Mouse (Mus musculus) heart, embryonic 15.5 days (tissue): ENCODE results near the gene Snw1. TPM values are rescaled to one million over a fixed set of nuclear protein-coding genes. Genes with fewer than 3 reads are reported as not detected.

Experiments
- ATAC-seq: fragments of 200-750 bp; cut with Nextera tagmentation; replicated peaks from 2 replicates; pipeline ENCODE4 v1.8.0; 2017; ENCODE audit warnings: low read depth, moderate TSS enrichment; ENCODE audit not compliant: insufficient number of reproducible peaks, insufficient read depth, low FRiP score
- H3K27ac ChIP-seq: fragments of 300-500 bp; sonication (generic); 2 replicates; pipeline ENCODE4 v1.5.1; 2015; ENCODE audit warnings: mild to moderate bottlenecking, inconsistent platforms
- H3K27me3 ChIP-seq: fragments of 300-500 bp; sonication (generic); 2 replicates; pipeline ENCODE4 v1.6.1; 2015; ENCODE audit warnings: inconsistent platforms
- H3K36me3 ChIP-seq: fragments of 300-500 bp; sonication (generic); 2 replicates; pipeline ENCODE4 v1.6.1; 2015; ENCODE audit warnings: mild to moderate bottlenecking, inconsistent platforms
- H3K4me1 ChIP-seq: fragments of 300-500 bp; sonication (generic); replicated peaks from 2 replicates; pipeline ENCODE4 v1.6.1; 2015; ENCODE audit warnings: inconsistent platforms
- H3K4me2 ChIP-seq: fragments of 300-500 bp; sonication (generic); 2 replicates; pipeline ENCODE4 v1.6.1; 2015; ENCODE audit warnings: inconsistent platforms, mild to moderate bottlenecking, moderate library complexity
- H3K4me3 ChIP-seq: fragments of 300-500 bp; sonication (generic); 2 replicates; pipeline ENCODE4 v1.5.1; 2015; ENCODE audit warnings: mild to moderate bottlenecking, inconsistent platforms
- H3K9ac ChIP-seq: fragments of 300-500 bp; sonication (generic); 2 replicates; pipeline ENCODE4 v1.6.1; 2015; ENCODE audit warnings: mild to moderate bottlenecking, inconsistent platforms
- H3K9me3 ChIP-seq: fragments of 300-500 bp; sonication (generic); replicated peaks from 2 replicates; pipeline ENCODE4 v1.6.1; 2016; ENCODE audit warnings: inconsistent platforms
- WGBS: fragments of 180-500 bp; shearing (Covaris S2); methylation state at CpG from one replicate; pipeline ENCODE4 v1.1.7; 2015; ENCODE audit warnings: mixed read lengths; 5-methylcytosine and 5-hydroxymethylcytosine counted together
- polyA plus RNA-seq: library from polyadenylated mRNA; unstranded; fragments of >200 nt; fragmentation: Nextera tagmentation; extraction: Ambion mirVana; gene quantifications from 2 replicates; pipeline ENCODE4 v1.2.1, GENCODE M21; 2015

Snw1 gene
- polyA plus RNA-seq, 1 experiment from 2014 or later: 71.0 TPM

DNA sequence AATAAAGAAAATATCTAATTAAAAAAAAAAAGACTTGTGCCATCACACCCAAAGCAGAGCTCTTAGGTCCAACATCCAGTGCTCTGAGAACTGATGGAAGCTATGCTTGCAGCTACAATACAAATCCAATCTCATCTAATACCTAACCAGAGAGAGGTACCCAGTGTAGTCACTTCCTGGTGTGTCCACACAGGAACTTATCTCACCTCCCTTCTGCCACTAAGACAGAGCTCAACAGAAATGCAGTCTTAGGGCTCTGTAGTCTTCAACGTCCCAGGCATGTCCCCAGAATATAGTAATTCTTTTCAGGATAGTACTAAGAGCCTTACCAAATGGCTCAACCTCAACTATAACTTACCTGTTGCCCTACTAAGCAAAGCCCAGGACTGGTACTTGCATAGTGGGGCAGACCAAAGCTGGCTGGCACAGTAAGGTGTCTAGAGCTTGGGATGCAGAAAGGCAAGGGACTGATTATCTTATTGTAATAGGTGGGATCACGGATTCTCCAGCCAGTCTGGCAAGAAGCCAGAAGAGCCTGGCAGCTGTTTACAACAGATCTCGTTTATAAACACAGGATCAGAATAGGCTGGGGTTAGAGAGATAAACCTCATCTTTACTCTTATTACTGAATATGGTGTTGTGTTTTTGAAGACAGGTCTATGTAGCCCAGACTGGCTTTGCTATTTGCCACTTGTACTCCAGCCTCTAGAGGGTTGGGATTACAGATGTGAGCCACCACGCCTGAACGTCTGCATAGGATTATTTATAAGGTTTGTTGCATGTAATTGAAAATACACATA lies 50.2 kb downstream of the Snw1 start:
- 66% methylated on average over 5 of the region's 5 CpGs for WGBS
- ATAC-seq: no peak
- Histone ChIP-seq H3K9ac (no peak overlapping the region), H3K27me3 (no peaks in the 10 kb centered on the region), H3K36me3 (peaks cover 26% of the 10 kb centered on the region; the same call in 1 of the 2 replicates), H3K27ac (no peak overlapping the region), H3K4me1 (no peaks in the 10 kb centered on the region), H3K4me2 (no peak overlapping the region), H3K9me3 (no peaks in the 10 kb centered on the region), H3K4me3 (no peak overlapping the region)

- no peak for ATAC-seq
- Histone ChIP-seq H3K9me3 (no peaks in the 10 kb centered on the region), H3K36me3 (peaks cover 11% of the 10 kb centered on the region; the same call in 1 of the 2 replicates), H3K27ac (no peak overlapping the region), H3K27me3 (no peaks in the 10 kb centered on the region), H3K4me1 (no peaks in the 10 kb centered on the region), H3K9ac (no peak overlapping the region), H3K4me2 (no peak overlapping the region), H3K4me3 (no peak overlapping the region)
- 59% methylated on average over 12 of the region's 12 CpGs for WGBS
These were observed 52.0 kb downstream of the Snw1 start for GRCm38 (mm10) chr12:87419974-87420485.

DNA sequence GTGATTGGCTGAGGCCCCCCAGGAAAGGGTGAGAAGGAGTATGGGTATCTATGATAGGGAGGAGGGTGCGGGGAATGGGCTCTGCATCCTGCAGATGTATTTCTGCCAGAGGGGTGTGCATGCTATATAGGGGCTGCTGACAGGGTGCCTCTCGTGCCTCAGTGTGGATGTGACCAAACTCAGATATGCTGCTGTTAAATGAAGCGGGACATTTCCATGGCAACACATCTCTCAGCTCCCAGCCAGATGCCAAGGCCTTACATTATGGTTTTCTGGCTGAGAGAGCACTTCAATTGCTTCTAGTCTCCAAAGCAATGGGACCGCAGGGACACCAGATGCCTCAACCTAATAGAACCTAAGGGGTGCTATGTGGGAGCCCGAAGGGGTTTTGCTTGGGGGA lies 53.2 kb downstream of the Snw1 start:
- WGBS: 75% methylated on average over 5 of the region's 5 CpGs

GRCm38 (mm10) chr12:87416690-87417089 lies 55.4 kb downstream of the Snw1 start:
- ATAC-seq: no peak
- no peak overlapping the region for H3K9ac ChIP-seq
- peaks cover under 1% of the 10 kb centered on the region; the same call in 1 of the 2 replicates for H3K4me1 ChIP-seq
- H3K4me2 ChIP-seq: no peak overlapping the region
- H3K27ac ChIP-seq: no peak overlapping the region
- H3K27me3 ChIP-seq: no peaks in the 10 kb centered on the region
- WGBS: 29% methylated on average over 7 of the region's 7 CpGs
- H3K36me3 ChIP-seq: no peaks in the 10 kb centered on the region
- no peak overlapping the region for H3K4me3 ChIP-seq
- H3K9me3 ChIP-seq: no peaks in the 10 kb centered on the region

More for the DNA sequence above, 53.2 kb downstream of the Snw1 start:
- Histone ChIP-seq H3K36me3 (peaks cover 11% of the 10 kb centered on the region; the same call in 1 of the 2 replicates), H3K9me3 (no peaks in the 10 kb centered on the region), H3K4me1 (no peaks in the 10 kb centered on the region), H3K4me3 (no peak overlapping the region), H3K27me3 (no peaks in the 10 kb centered on the region), H3K27ac (no peak overlapping the region), H3K4me2 (no peak overlapping the region), H3K9ac (no peak overlapping the region)
- no peak for ATAC-seq

DNA sequence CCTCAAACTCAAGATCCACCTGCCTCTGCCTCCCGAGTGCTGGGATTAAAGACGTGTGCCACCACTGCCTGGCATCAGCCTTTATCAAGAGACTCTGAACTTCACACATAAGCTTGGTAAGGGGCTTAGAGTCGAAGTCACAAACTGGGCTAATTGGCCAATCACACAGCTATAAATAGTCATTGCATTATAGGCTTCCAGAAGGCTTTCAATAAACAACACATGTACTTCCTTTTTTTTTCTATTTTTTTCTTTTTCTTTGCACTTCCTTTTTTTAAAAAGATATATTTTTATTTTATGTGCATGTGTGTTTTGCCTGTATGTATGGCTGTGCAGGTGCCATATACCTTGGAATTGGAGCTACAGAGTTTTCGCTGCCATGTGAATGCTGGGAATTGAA lies 56.7 kb downstream of the Snw1 start:
- H3K4me2 ChIP-seq: no peak overlapping the region
- H3K27ac ChIP-seq: no peak overlapping the region
- no peaks in the 10 kb centered on the region for H3K9me3 ChIP-seq
- H3K4me1 ChIP-seq: peaks cover 11% of the 10 kb centered on the region
- H3K36me3 ChIP-seq: no peaks in the 10 kb centered on the region
- ATAC-seq: no peak
- no peak overlapping the region for H3K4me3 ChIP-seq
- no peaks in the 10 kb centered on the region for H3K27me3 ChIP-seq
- H3K9ac ChIP-seq: no peak overlapping the region
- WGBS: 67% methylated on average over 4 of the region's 4 CpGs

DNA sequence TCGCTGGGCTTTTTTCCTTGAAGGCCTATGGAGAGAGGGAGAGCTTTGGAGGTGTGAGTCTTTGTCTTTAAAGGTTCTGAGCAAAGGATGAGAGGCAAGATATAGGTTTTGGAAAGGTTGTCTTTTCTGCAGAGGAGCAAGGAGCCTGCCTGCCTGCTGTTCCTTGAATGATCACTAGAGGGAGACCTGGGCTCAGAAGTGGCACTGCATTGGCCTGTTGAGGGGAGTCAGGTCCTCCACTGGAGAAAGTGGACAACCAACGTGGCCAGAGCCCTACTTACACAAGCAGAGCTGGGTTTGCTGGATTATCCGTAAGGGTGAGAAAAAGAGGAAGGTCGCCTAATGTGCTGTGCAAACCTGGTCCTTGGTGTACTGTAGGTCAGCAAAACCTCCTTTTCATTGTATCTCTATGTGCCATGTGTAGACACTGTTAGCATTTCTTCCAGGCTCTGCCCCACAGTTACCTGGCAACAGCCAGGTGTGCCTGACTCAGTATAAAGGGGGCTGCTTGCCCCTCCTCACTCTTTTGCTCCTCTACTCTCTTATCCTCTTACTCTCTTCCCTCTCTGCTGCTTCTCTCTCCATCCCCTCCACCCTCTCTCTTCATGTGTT lies 58.8 kb downstream of the Snw1 start:
- Histone ChIP-seq H3K4me1 (peaks cover 12% of the 10 kb centered on the region), H3K4me3 (no peak overlapping the region), H3K4me2 (no peak overlapping the region), H3K27ac (no peak overlapping the region), H3K27me3 (no peaks in the 10 kb centered on the region), H3K9me3 (no peaks in the 10 kb centered on the region), H3K36me3 (no peaks in the 10 kb centered on the region), H3K9ac (no peak overlapping the region)
- 16% methylated on average over 4 of the region's 4 CpGs for WGBS
- no peak for ATAC-seq

DNA sequence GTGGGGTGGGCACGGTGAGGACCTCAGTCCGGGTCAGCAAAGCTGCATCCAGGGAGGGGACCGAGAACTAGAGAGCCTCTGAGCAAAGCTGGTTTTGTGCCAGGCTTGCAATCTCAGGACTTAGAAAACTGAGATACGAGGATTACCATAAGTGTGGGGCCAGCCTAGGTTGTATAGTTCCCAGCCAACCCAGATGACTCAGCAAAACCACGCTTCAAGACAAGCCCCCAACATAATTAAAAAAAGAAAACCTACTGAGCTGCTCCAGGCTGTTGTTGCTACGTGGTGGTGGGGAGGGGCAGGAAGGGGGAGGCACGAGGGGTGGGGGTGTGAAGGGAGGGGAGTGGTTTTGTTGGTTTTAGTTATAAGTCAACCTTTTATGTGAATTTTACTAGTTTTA lies 61.1 kb downstream of the Snw1 start:
- 19% methylated on average over 7 of the region's 7 CpGs for WGBS

GRCm38 (mm10) chr12:87409123-87409522 lies 63.0 kb downstream of the Snw1 start:
- H3K36me3 ChIP-seq: no peaks in the 10 kb centered on the region
- 85% methylated on average over 4 of the region's 4 CpGs for WGBS
- no peak overlapping the region for H3K4me3 ChIP-seq
- ATAC-seq: no peak
- H3K9ac ChIP-seq: no peak overlapping the region
- H3K9me3 ChIP-seq: no peaks in the 10 kb centered on the region
- H3K4me1 ChIP-seq: peaks cover 23% of the 10 kb centered on the region
- H3K27me3 ChIP-seq: no peaks in the 10 kb centered on the region
- no peak overlapping the region for H3K27ac ChIP-seq
- no peak overlapping the region for H3K4me2 ChIP-seq

More for the DNA sequence above, 61.1 kb downstream of the Snw1 start:
- 0 out of 2 replicates have a peak overlapping the region, but pooled peaks have one; percentile 28 for H3K27ac ChIP-seq
- no peaks in the 10 kb centered on the region for H3K27me3 ChIP-seq
- H3K4me2 ChIP-seq: peak overlapping the region; percentile 32
- peak; percentile 47; the same call in 1 of the 2 replicates for ATAC-seq
- peaks cover 23% of the 10 kb centered on the region for H3K4me1 ChIP-seq
- no peaks in the 10 kb centered on the region for H3K9me3 ChIP-seq
- H3K4me3 ChIP-seq: no peak overlapping the region
- H3K9ac ChIP-seq: no peak overlapping the region
- H3K36me3 ChIP-seq: no peaks in the 10 kb centered on the region

DNA sequence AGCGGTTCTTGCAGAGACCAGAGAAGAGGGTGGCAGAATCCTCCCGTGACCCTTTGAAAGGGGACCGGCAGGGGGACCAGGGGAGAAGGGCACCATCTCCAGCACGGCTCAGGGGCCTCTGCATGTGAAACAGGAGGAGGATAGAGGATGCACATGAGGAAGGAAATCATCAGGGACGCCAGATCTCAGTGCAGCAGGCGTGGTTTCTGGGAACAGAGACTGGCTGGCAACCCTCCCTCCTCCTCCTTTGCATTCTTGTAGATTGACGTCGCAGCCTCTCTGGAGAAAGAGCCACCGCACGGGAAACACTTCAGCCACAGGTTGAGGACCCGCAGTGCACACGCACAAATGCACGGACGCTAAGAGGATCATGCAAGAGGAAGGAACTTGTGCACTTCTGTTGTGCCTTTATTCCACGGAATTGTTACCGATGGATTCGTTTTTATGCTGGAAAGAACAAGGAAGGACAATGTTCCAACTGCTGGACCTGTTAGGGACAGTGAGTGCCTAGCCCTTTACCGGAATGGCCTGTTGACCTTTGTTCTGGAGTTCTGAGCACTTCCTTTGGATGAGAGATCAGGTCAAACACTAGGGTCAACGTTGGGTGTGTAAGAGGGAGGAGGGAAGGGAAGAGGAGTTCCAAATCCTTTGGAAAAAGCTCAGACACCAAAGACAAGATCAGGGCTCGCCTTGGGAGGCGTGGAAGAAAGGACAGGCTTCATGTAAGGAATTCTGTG lies 64.0 kb downstream of the Snw1 start:
- no peaks in the 10 kb centered on the region for H3K27me3 ChIP-seq
- H3K4me3 ChIP-seq: peak overlapping the region; percentile 18
- WGBS: 19% methylated on average over 21 of the region's 21 CpGs
- peak; percentile 36; the same call in 1 of the 2 replicates for ATAC-seq
- H3K36me3 ChIP-seq: no peaks in the 10 kb centered on the region
- peak overlapping the region; percentile 52 for H3K4me2 ChIP-seq
- H3K9ac ChIP-seq: no peak overlapping the region
- peaks cover 23% of the 10 kb centered on the region for H3K4me1 ChIP-seq
- no peaks in the 10 kb centered on the region for H3K9me3 ChIP-seq
- H3K27ac ChIP-seq: peak overlapping the region; percentile 55

GRCm38 (mm10) chr12:87405721-87406120 lies 66.4 kb downstream of the Snw1 start:
- no peak for ATAC-seq
- Histone ChIP-seq H3K4me2 (no peak overlapping the region), H3K9ac (no peak overlapping the region), H3K9me3 (no peaks in the 10 kb centered on the region), H3K27ac (no peak overlapping the region), H3K27me3 (no peaks in the 10 kb centered on the region), H3K4me1 (peaks cover 12% of the 10 kb centered on the region), H3K36me3 (no peaks in the 10 kb centered on the region), H3K4me3 (no peak overlapping the region)
- WGBS: 65% methylated on average over 3 of the region's 3 CpGs

GRCm38 (mm10) chr12:87405165-87405564 lies 66.9 kb downstream of the Snw1 start:
- Histone ChIP-seq H3K27ac (no peak overlapping the region), H3K4me3 (no peak overlapping the region), H3K27me3 (no peaks in the 10 kb centered on the region), H3K9ac (no peak overlapping the region), H3K4me2 (no peak overlapping the region), H3K4me1 (peaks cover 12% of the 10 kb centered on the region), H3K9me3 (no peaks in the 10 kb centered on the region), H3K36me3 (no peaks in the 10 kb centered on the region)
- 83% methylated on average over 4 of the region's 4 CpGs for WGBS
- ATAC-seq: no peak
